Mouse (Mus musculus): Measurements from ENCODE around the gene Zcchc8. TPM values are rescaled to one million over a fixed set of nuclear protein-coding genes. Genes with fewer than 3 reads are reported as not detected.
A peak's percentile ranks its signal among the peaks of the same experiment; 100 is the strongest.

Gene Zcchc8
- total and polyA plus RNA-seq, 3 experiments = 12.6 to 24.9 (median 23.2) TPM

GRCm38 (mm10) chr5:123664329-123664728, 56.6 kb downstream of the Zcchc8 start:
- peaks cover 11% of the 10 kb centered on the region for H3K36me3 ChIP-seq (ENCODE audit: control insufficient read depth, insufficient read depth, low read length)
- H3K9ac ChIP-seq (ENCODE audit: low read depth, low read length) = no peak overlapping the region
- WGBS = 72% methylated on average over 7 of the region's 7 CpGs
- TF ChIP-seq POLR2A (IDR thresholded peaks at IDR 0.05; ENCODE audit: insufficient read depth, low read depth, low read length) = no peak
- no peak for TF ChIP-seq CTCF (IDR thresholded peaks at IDR 0.05)
- no peak for TF ChIP-seq EP300 (IDR thresholded peaks at IDR 0.05; ENCODE audit: insufficient read depth, low read depth, low read length)
- no peak overlapping the region for H3K4me3 ChIP-seq
- intact Hi-C loops (cut with DNase I) = no loop called here
- peak overlapping the region; percentile 36; the same call in 1 of the 2 replicates for H3K27ac ChIP-seq
- H3K27me3 ChIP-seq (ENCODE audit: control insufficient read depth, insufficient read depth, low read length) = no peaks in the 10 kb centered on the region
- peaks cover 6% of the 10 kb centered on the region; the same call in 1 of the 2 replicates for H3K79me2 ChIP-seq (replicated peaks; ENCODE audit: control insufficient read depth, insufficient read depth, low read length)
- no peak for DNase-seq
- H3K4me1 ChIP-seq (ENCODE audit: control insufficient read depth, insufficient read depth, low read length) = peaks cover 24% of the 10 kb centered on the region

- TF ChIP-seq POLR2A (IDR thresholded peaks at IDR 0.05; ENCODE audit: insufficient read depth, low read depth, low read length) (peak; percentile 83), EP300 (IDR thresholded peaks at IDR 0.05; ENCODE audit: insufficient read depth, low read depth, low read length) (peak; percentile 96), CTCF (IDR thresholded peaks at IDR 0.05) (no peak)
Observed at GRCm38 (mm10) chr5:123662059-123662458, 58.8 kb downstream of the Zcchc8 start.

GRCm38 (mm10) chr5:123661602-123662001, 59.3 kb downstream of the Zcchc8 start:
- DNase-seq = peak; percentile 46 to 60
- H3K36me3 ChIP-seq (ENCODE audit: control insufficient read depth, insufficient read depth, low read length) = peaks cover 11% of the 10 kb centered on the region
- H3K79me2 ChIP-seq (replicated peaks; ENCODE audit: control insufficient read depth, insufficient read depth, low read length) = peaks cover 10% of the 10 kb centered on the region
- TF ChIP-seq EP300 (IDR thresholded peaks at IDR 0.05; ENCODE audit: insufficient read depth, low read depth, low read length) = no peak
- no peaks in the 10 kb centered on the region for H3K27me3 ChIP-seq (ENCODE audit: control insufficient read depth, insufficient read depth, low read length)
- intact Hi-C loops (cut with DNase I) = loop anchor here (1.0 kb wide), 1 partner anchor 22 kb away; no protein-coding TSS in a partner anchor
- peak overlapping the region; percentile 67 for H3K9ac ChIP-seq (ENCODE audit: low read depth, low read length)
- peaks cover 23% of the 10 kb centered on the region for H3K4me1 ChIP-seq (ENCODE audit: control insufficient read depth, insufficient read depth, low read length)
- H3K27ac ChIP-seq = peak overlapping the region; percentile 96
- H3K4me3 ChIP-seq = peak overlapping the region; percentile 24; the same call in 1 of the 2 replicates
- WGBS = 2% methylated on average over 3 of the region's 3 CpGs

More at GRCm38 (mm10) chr5:123662059-123662458, 58.8 kb downstream of the Zcchc8 start:
- Histone ChIP-seq H3K79me2 (replicated peaks; ENCODE audit: control insufficient read depth, insufficient read depth, low read length) (peaks cover 10% of the 10 kb centered on the region), H3K4me3 (peak overlapping the region; percentile 32), H3K9ac (ENCODE audit: low read depth, low read length) (peak overlapping the region; percentile 62), H3K4me1 (ENCODE audit: control insufficient read depth, insufficient read depth, low read length) (peaks cover 24% of the 10 kb centered on the region), H3K27me3 (ENCODE audit: control insufficient read depth, insufficient read depth, low read length) (no peaks in the 10 kb centered on the region), H3K36me3 (ENCODE audit: control insufficient read depth, insufficient read depth, low read length) (peaks cover 11% of the 10 kb centered on the region), H3K27ac (peak overlapping the region; percentile 96)
- peak; percentile 65 to 78 for DNase-seq
- under 1% methylated on average over 9 of the region's 9 CpGs for WGBS
- intact Hi-C loops (cut with DNase I) = loop anchor here (1.0 kb wide), 1 partner anchor 21 kb away; no protein-coding TSS in a partner anchor

GRCm38 (mm10) chr5:123657651-123658050, 63.2 kb downstream of the Zcchc8 start:
- Histone ChIP-seq H3K4me1 (ENCODE audit: control insufficient read depth, insufficient read depth, low read length) (peaks cover 19% of the 10 kb centered on the region), H3K79me2 (replicated peaks; ENCODE audit: control insufficient read depth, insufficient read depth, low read length) (peaks cover 6% of the 10 kb centered on the region), H3K27me3 (ENCODE audit: control insufficient read depth, insufficient read depth, low read length) (no peaks in the 10 kb centered on the region), H3K27ac (no peak overlapping the region; the same call in 1 of the 2 replicates), H3K36me3 (ENCODE audit: control insufficient read depth, insufficient read depth, low read length) (peaks cover 16% of the 10 kb centered on the region), H3K4me3 (no peak overlapping the region), H3K9ac (ENCODE audit: low read depth, low read length) (peak overlapping the region; percentile 27; the same call in 1 of the 2 replicates)
- TF ChIP-seq CTCF (IDR thresholded peaks at IDR 0.05) (no peak), EP300 (IDR thresholded peaks at IDR 0.05; ENCODE audit: insufficient read depth, low read depth, low read length) (no peak)
- DNase-seq = peak in 1 of 2 experiments; percentile 34
- intact Hi-C loops (cut with DNase I) = loop anchor here (2.0 to 5.0 kb wide), 2 partner anchors 25 to 40 kb away; no protein-coding TSS in a partner anchor
- 15% methylated on average over 7 of the region's 7 CpGs for WGBS

GRCm38 (mm10) chr5:123654937-123655336, 66.0 kb downstream of the Zcchc8 start:
- peaks cover 8% of the 10 kb centered on the region for H3K4me1 ChIP-seq (ENCODE audit: control insufficient read depth, insufficient read depth, low read length)
- no peaks in the 10 kb centered on the region for H3K27me3 ChIP-seq (ENCODE audit: control insufficient read depth, insufficient read depth, low read length)
- no peak overlapping the region for H3K4me3 ChIP-seq
- peaks cover 5% of the 10 kb centered on the region for H3K79me2 ChIP-seq (replicated peaks; ENCODE audit: control insufficient read depth, insufficient read depth, low read length)
- DNase-seq = no peak
- TF ChIP-seq CTCF (IDR thresholded peaks at IDR 0.05) = no peak
- TF ChIP-seq EP300 (IDR thresholded peaks at IDR 0.05; ENCODE audit: insufficient read depth, low read depth, low read length) = peak; percentile 67; the same call in 1 of the 2 replicates
- no peak overlapping the region for H3K9ac ChIP-seq (ENCODE audit: low read depth, low read length)
- intact Hi-C loops (cut with DNase I) = loop anchor here (5.0 kb wide), 1 partner anchor 42 kb away; no protein-coding TSS in a partner anchor
- WGBS = 37% methylated on average over 5 of the region's 5 CpGs
- H3K27ac ChIP-seq = peak overlapping the region; percentile 1; the same call in 1 of the 2 replicates
- peaks cover 10% of the 10 kb centered on the region for H3K36me3 ChIP-seq (ENCODE audit: control insufficient read depth, insufficient read depth, low read length)

GRCm38 (mm10) chr5:123653287-123653801, 67.6 kb downstream of the Zcchc8 start:
- H3K4me3 ChIP-seq = no peak overlapping the region
- peaks cover 4% of the 10 kb centered on the region for H3K4me1 ChIP-seq (ENCODE audit: control insufficient read depth, insufficient read depth, low read length)
- peaks cover 2% of the 10 kb centered on the region; the same call in 1 of the 2 replicates for H3K79me2 ChIP-seq (replicated peaks; ENCODE audit: control insufficient read depth, insufficient read depth, low read length)
- WGBS = 73% methylated on average over 11 of the region's 11 CpGs
- no peak overlapping the region for H3K9ac ChIP-seq (ENCODE audit: low read depth, low read length)
- H3K36me3 ChIP-seq (ENCODE audit: control insufficient read depth, insufficient read depth, low read length) = peaks cover 10% of the 10 kb centered on the region
- no peak overlapping the region for H3K27ac ChIP-seq
- no peaks in the 10 kb centered on the region for H3K27me3 ChIP-seq (ENCODE audit: control insufficient read depth, insufficient read depth, low read length)
- DNase-seq = no peak
- TF ChIP-seq EP300 (IDR thresholded peaks at IDR 0.05; ENCODE audit: insufficient read depth, low read depth, low read length) = no peak
- intact Hi-C loops (cut with DNase I) = no loop called here

Measured in heart, adult 2 months (tissue).